Comparison of ENCODE assay signal across 8 mouse cellular contexts in genomic region chr11:75935819-75936430, GRCm38 (mm10). TPM values are rescaled to one million over a fixed set of nuclear protein-coding genes. Genes with fewer than 3 reads are reported as not detected.
DNase-seq lines count a peak whose midpoint lies in the region; ATAC-seq and TF ChIP-seq lines count a peak whose summit lies in the region.

No protein-coding gene starts in this region.

- 83% methylated on average over 7 of the region's 7 CpGs for WGBS in midbrain, embryonic 10.5 days
- WGBS in midbrain, embryonic 13.5 days, result 82% methylated on average over 7 of the region's 7 CpGs
- WGBS in kidney, embryonic 15.5 days, result 46% methylated on average over 7 of the region's 7 CpGs
- 69% methylated on average over 7 of the region's 7 CpGs for WGBS in midbrain, postnatal 0 days

- no peaks in the 10 kb centered on the region for H3K36me3 ChIP-seq in midbrain, embryonic 10.5 days
- no peaks in the 10 kb centered on the region for H3K36me3 ChIP-seq in midbrain, embryonic 13.5 days
- H3K36me3 ChIP-seq in kidney, embryonic 15.5 days, result no peaks in the 10 kb centered on the region
- no peaks in the 10 kb centered on the region for H3K36me3 ChIP-seq in midbrain, postnatal 0 days (ENCODE audit: insufficient read depth, low read length)

- ATAC-seq in midbrain, embryonic 13.5 days, result no peak
- ATAC-seq in kidney, embryonic 15.5 days (replicated peaks; ENCODE audit: low FRiP score), result peak; percentile 13; the same call in 1 of the 2 replicates
- no peak for ATAC-seq in midbrain, postnatal 0 days (ENCODE audit: low FRiP score)

- no peak for TF ChIP-seq CTCF in midbrain, postnatal 0 days (IDR thresholded peaks at IDR 0.05)

- no peak overlapping the region for H3K9ac ChIP-seq in midbrain, embryonic 13.5 days (replicated peaks)
- H3K9ac ChIP-seq in kidney, embryonic 15.5 days, result no peak overlapping the region
- H3K9ac ChIP-seq in midbrain, postnatal 0 days (replicated peaks; ENCODE audit: low read length, poor library complexity, severe bottlenecking), result no peak overlapping the region

- no peaks in the 10 kb centered on the region for H3K27me3 ChIP-seq in midbrain, embryonic 10.5 days (ENCODE audit: low read depth, poor library complexity, severe bottlenecking)
- H3K27me3 ChIP-seq in midbrain, embryonic 13.5 days, result no peaks in the 10 kb centered on the region
- no peaks in the 10 kb centered on the region for H3K27me3 ChIP-seq in kidney, embryonic 15.5 days
- no peaks in the 10 kb centered on the region for H3K27me3 ChIP-seq in midbrain, postnatal 0 days (ENCODE audit: insufficient read depth, low read length)

- H3K4me2 ChIP-seq in midbrain, embryonic 13.5 days (replicated peaks), result no peak overlapping the region
- no peak overlapping the region for H3K4me2 ChIP-seq in kidney, embryonic 15.5 days
- H3K4me2 ChIP-seq in midbrain, postnatal 0 days (ENCODE audit: low read depth, low read length, poor library complexity, severe bottlenecking), result no peak overlapping the region

- no peak for DNase-seq in midbrain, embryonic 10.5 days (ENCODE audit: low spot score)
- peak; percentile 89 for DNase-seq in adrenal gland, postnatal 10 days
- peak; percentile 90 to 95 for DNase-seq in heart, adult 9 months (ENCODE audit: low spot score in 2 of 2)
- peak; percentile 96 for DNase-seq in lung, postnatal 36 days
- DNase-seq in thymus, postnatal 4 days, result peak; percentile 44
- no peak for DNase-seq in midbrain, postnatal 0 days (ENCODE audit: low spot score)

- H3K27ac ChIP-seq in midbrain, embryonic 10.5 days (replicated peaks), result peak overlapping the region; percentile 7; the same call in 1 of the 2 replicates
- H3K27ac ChIP-seq in midbrain, embryonic 13.5 days, result no peak overlapping the region
- peak overlapping the region; percentile 83 for H3K27ac ChIP-seq in kidney, embryonic 15.5 days
- H3K27ac ChIP-seq in midbrain, postnatal 0 days (ENCODE audit: low read depth, low read length), result no peak overlapping the region

- peaks cover 37% of the 10 kb centered on the region for H3K4me1 ChIP-seq in midbrain, embryonic 10.5 days
- peaks cover 13% of the 10 kb centered on the region for H3K4me1 ChIP-seq in midbrain, embryonic 13.5 days (replicated peaks)
- H3K4me1 ChIP-seq in kidney, embryonic 15.5 days, result peaks cover 64% of the 10 kb centered on the region
- H3K4me1 ChIP-seq in midbrain, postnatal 0 days (ENCODE audit: insufficient read depth, low read length), result peaks cover 5% of the 10 kb centered on the region; the same call in 1 of the 2 replicates

- no peaks in the 10 kb centered on the region for H3K9me3 ChIP-seq in midbrain, embryonic 10.5 days (replicated peaks)
- no peaks in the 10 kb centered on the region for H3K9me3 ChIP-seq in midbrain, embryonic 13.5 days
- no peaks in the 10 kb centered on the region for H3K9me3 ChIP-seq in kidney, embryonic 15.5 days (replicated peaks)
- no peaks in the 10 kb centered on the region for H3K9me3 ChIP-seq in midbrain, postnatal 0 days (ENCODE audit: low read length)

- no peak overlapping the region for H3K4me3 ChIP-seq in midbrain, embryonic 10.5 days
- no peak overlapping the region for H3K4me3 ChIP-seq in midbrain, embryonic 13.5 days (replicated peaks)
- no peak overlapping the region for H3K4me3 ChIP-seq in kidney, embryonic 15.5 days (replicated peaks)
- no peak overlapping the region for H3K4me3 ChIP-seq in midbrain, postnatal 0 days (ENCODE audit: low read depth, low read length)

RNA-seq across cellular contexts. Expression of gene Rph3al, which starts 2.3 kb away (rescaled TPM):
- polyA plus RNA-seq in midbrain, embryonic 10.5 days (2016; fragmentation: Nextera tagmentation; extraction: Ambion mirVana), result 1.1 TPM in 2 replicates
- polyA plus RNA-seq in midbrain, embryonic 13.5 days (2015; fragmentation: Nextera tagmentation; extraction: Ambion mirVana), result 1.9 and 2.4 TPM in 2 replicates
- 10 to 100 TPM; 11.2 to 12.2 TPM for total RNA-seq in adrenal gland, postnatal 10 days (2021)
- 13.8 and 14.5 TPM in 2 replicates for polyA plus RNA-seq in kidney, embryonic 15.5 days (2015; fragmentation: Nextera tagmentation; extraction: Ambion mirVana)
- 3.4 and 4.0 TPM in 2 replicates for total RNA-seq in midbrain, postnatal 0 days (2014; rRNA removed)
- polyA plus RNA-seq in midbrain, postnatal 0 days (2015; fragmentation: Nextera tagmentation; extraction: Ambion mirVana), result 3.0 and 3.1 TPM in 2 replicates

Comparison
In these comparisons a context has a peak if more than half of its experiments do, and no peak if none do; other contexts are left out.
1. H3K27ac ChIP-seq: peak in midbrain, embryonic 10.5 days (single experiment) and kidney, embryonic 15.5 days (single experiment); none in midbrain, embryonic 13.5 days (single experiment) and midbrain, postnatal 0 days (single experiment).
2. DNase-seq: peak in adrenal gland, postnatal 10 days (single experiment), heart, adult 9 months (2 of 2), lung, postnatal 36 days (single experiment) and thymus, postnatal 4 days (single experiment); none in midbrain, embryonic 10.5 days (single experiment) and midbrain, postnatal 0 days (single experiment).